Mouse (Mus musculus) ES-E14 (cell line): ENCODE measurements around the gene Tmigd1. TPM values are rescaled to one million over a fixed set of nuclear protein-coding genes. Genes with fewer than 3 reads are reported as not detected.

Experiments
- DNase-seq: peaks from one replicate; pipeline ENCODE4 v3.0.0-alpha.2; 2013; ENCODE audit warnings: low read depth, low spot score
- H3K27ac ChIP-seq: 2 replicates; pipeline ENCODE4 v1.5.1; 2012; ENCODE audit warnings: low read depth, mild to moderate bottlenecking, low read length, moderate library complexity, mixed read lengths; ENCODE audit not compliant: poor library complexity, insufficient read depth, severe bottlenecking
- H3K36me3 ChIP-seq: 2 replicates; pipeline ENCODE4 v1.6.1; 2012; ENCODE audit warnings: mild to moderate bottlenecking, low read length, moderate library complexity, mixed read lengths; ENCODE audit not compliant: control insufficient read depth, poor library complexity, insufficient read depth, severe bottlenecking
- H3K4me1 ChIP-seq, 2 experiments: fragments of 150-350 bp in 1 of 2; sonication (generic) in 1 of 2; 2 replicates each; pipeline ENCODE4 v1.6.1; 2012; ENCODE audit warnings: low read length in 2 of 2, mild to moderate bottlenecking in 1 of 2, mixed read lengths in 1 of 2; ENCODE audit not compliant: control insufficient read depth in 2 of 2, insufficient read depth in 2 of 2, poor library complexity in 1 of 2
- H3K4me3 ChIP-seq, 2 experiments: fragments of 150-350 bp in 1 of 2; sonication (generic) in 1 of 2; 2 replicates each; pipeline ENCODE4 v1.5.1; 2012; ENCODE audit warnings: low read length in 2 of 2, low read depth in 1 of 2, mild to moderate bottlenecking in 1 of 2, mixed read lengths in 1 of 2; ENCODE audit not compliant: insufficient read depth in 1 of 2, poor library complexity in 1 of 2, severe bottlenecking in 1 of 2
- H3K9ac ChIP-seq: 2 replicates; pipeline ENCODE4 v1.6.1; 2012; ENCODE audit warnings: low read depth, mild to moderate bottlenecking, low read length, mixed read lengths; ENCODE audit not compliant: poor library complexity, insufficient read depth, severe bottlenecking
- H3K9me3 ChIP-seq: fragments of 150-350 bp; sonication (generic); 2 replicates; pipeline ENCODE4 v1.6.1; 2012; ENCODE audit warnings: low read depth, mild to moderate bottlenecking, low read length; ENCODE audit not compliant: control insufficient read depth, insufficient read depth
- CHD2 ChIP-seq: IDR thresholded peaks from 2 replicates; pipeline ENCODE4 v1.6.1; 2014; ENCODE audit warnings: mild to moderate bottlenecking, low read depth, low read length, inconsistent platforms
- HCFC1 ChIP-seq: IDR thresholded peaks from 2 replicates; pipeline ENCODE4 v1.6.1; 2012; ENCODE audit warnings: low read length, inconsistent platforms, borderline replicate concordance; ENCODE audit not compliant: insufficient read depth
- MAFK ChIP-seq: IDR thresholded peaks from 2 replicates; pipeline ENCODE4 v1.6.1; 2014; ENCODE audit warnings: mild to moderate bottlenecking, low read depth, low read length, inconsistent platforms; ENCODE audit not compliant: insufficient read depth
- ZC3H11A ChIP-seq: IDR thresholded peaks from 2 replicates; pipeline ENCODE4 v1.6.1; 2012; ENCODE audit warnings: low read depth, mild to moderate bottlenecking, inconsistent platforms, low read length, borderline replicate concordance
- ZNF384 ChIP-seq: IDR thresholded peaks from 2 replicates; pipeline ENCODE4 v1.6.1; 2012; ENCODE audit warnings: low read depth, low read length, inconsistent platforms
- in situ Hi-C, 2 experiments: fragments of 600-800 bp; cut with MboI; formaldehyde crosslinking; loops; one replicate each; pipeline ENCODE4 v1.15.1; 2025; ENCODE audit warnings: low sequenced_read_pairs in 2 of 2, inconsistent platforms in 1 of 2; ENCODE audit not compliant: unreplicated experiment in 2 of 2
- total RNA-seq: library from RNA; depleted of rRNA; stranded (reverse); fragments of 300-350 nt; gene quantifications from 2 replicates; pipeline ENCODE4 v1.2.3, GENCODE M21; 2012

Tmigd1 gene
- total RNA-seq, 1 experiment: not detected

DNA sequence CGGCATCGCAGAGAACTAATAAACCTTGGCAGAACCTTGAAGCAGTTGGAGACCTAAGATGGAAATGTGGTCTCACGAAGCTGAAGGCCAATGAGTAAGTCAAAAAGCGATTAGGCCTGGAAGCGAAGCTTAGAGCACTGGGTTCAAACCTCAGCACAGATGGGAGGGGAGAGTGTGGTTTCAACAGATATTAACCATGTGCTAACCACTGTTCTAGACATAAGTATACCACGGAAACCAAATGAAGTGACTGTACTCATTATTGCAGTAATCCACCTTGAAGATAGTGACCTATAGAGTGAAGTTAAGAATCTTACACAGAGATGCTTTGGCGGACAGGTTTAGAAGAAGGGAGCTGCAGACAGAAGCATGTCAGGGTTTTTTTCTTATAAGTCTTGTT is 10.8 kb upstream of the Tmigd1 start:
- TF ChIP-seq HCFC1: no peak
- TF ChIP-seq ZNF384: no peak
- TF ChIP-seq MAFK: no peak
- TF ChIP-seq ZC3H11A: no peak
- TF ChIP-seq CHD2: no peak
- in situ Hi-C loops: no loop called here

DNA sequence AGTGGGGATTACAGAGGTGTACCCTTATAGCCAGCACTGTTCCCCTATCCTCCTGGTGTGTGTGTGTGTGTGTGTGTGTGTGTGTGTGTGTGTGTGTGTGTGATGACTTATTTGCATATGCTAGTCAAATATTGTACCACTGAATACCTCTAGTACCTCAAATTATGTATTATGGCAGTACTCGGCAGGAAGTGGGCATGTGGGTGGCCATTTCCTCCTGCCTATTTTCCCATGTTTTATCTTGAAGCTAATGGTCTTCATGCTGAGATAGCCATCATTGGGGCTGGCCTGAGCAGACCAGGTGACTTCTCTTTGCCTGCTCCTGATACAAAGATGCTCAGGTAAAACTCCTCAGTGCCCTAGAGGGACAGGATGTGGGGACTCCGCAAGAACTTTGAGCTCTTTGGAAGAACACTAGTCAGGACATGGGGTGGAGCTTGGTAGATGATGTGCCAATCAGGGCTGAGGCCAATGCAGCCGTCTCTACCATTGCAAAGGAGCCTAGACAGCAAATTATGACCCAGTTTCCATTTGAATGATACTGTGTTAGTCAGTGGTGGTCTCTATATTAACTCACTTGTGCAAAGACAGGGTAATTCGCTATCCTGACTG is 10.1 kb upstream of the Tmigd1 start:
- no peaks in the 10 kb centered on the region for H3K4me1 ChIP-seq
- H3K27ac ChIP-seq: no peak overlapping the region
- no peak overlapping the region for H3K9ac ChIP-seq
- TF ChIP-seq HCFC1 (no peak), ZNF384 (no peak), ZC3H11A (no peak), CHD2 (no peak), MAFK (no peak)
- no peaks in the 10 kb centered on the region for H3K9me3 ChIP-seq
- H3K4me3 ChIP-seq: no peak overlapping the region
- no peak for DNase-seq
- in situ Hi-C loops: no loop called here
- no peaks in the 10 kb centered on the region for H3K36me3 ChIP-seq

More for the DNA sequence above, 10.8 kb upstream of the Tmigd1 start:
- no peak for DNase-seq
- Histone ChIP-seq H3K4me1 (no peaks in the 10 kb centered on the region), H3K9me3 (no peaks in the 10 kb centered on the region), H3K9ac (no peak overlapping the region), H3K4me3 (no peak overlapping the region), H3K27ac (no peak overlapping the region), H3K36me3 (no peaks in the 10 kb centered on the region)

DNA sequence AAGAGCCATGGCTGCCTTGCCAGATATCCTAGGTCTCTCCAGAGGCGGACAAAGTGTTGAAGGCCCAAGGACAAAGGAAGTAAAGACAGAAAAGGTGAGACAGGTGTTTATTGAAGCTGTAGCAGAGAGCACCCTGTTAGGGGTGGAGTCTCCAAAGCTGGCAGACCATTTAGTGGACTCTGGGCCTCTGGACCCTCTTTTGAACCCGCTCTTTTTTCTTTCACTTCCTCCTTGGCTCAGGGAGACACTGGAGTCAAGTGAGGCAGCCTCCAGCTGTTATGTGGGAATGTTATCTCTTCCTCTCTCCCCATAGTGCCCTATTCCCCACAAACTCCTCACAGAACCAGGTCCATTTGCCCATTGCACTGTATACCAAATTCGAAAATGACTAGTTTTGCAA is 9.0 kb upstream of the Tmigd1 start:
- H3K27ac ChIP-seq: no peak overlapping the region
- H3K9ac ChIP-seq: no peak overlapping the region
- no peaks in the 10 kb centered on the region for H3K36me3 ChIP-seq
- no peak for DNase-seq
- in situ Hi-C loops: no loop called here
- no peaks in the 10 kb centered on the region for H3K9me3 ChIP-seq
- H3K4me1 ChIP-seq: no peaks in the 10 kb centered on the region
- no peak for TF ChIP-seq MAFK
- TF ChIP-seq ZC3H11A: no peak
- no peak for TF ChIP-seq HCFC1
- no peak for TF ChIP-seq ZNF384
- no peak for TF ChIP-seq CHD2
- no peak overlapping the region for H3K4me3 ChIP-seq

DNA sequence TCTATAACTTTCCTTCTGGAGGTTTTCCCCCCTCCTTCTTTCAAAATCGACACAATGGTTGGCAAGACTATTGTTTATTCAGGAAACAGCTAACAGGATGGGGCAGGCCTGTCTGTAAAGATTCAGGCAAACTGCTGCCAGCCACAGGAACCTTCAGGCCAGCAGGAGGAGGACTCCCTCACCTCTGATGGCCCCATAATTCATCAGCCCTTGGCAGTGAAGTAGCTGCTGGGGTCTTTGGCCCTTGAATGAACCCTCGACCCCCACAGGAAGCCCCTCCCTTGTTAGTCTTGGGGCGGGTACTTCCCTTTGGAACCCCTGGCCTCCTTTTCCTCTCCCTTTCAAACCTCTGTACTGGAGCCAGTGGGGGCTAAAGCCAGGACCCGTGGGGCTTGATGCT is 8.4 kb upstream of the Tmigd1 start:
- in situ Hi-C loops: no loop called here
- no peak for DNase-seq
- no peak overlapping the region for H3K27ac ChIP-seq
- no peak overlapping the region for H3K9ac ChIP-seq
- H3K4me1 ChIP-seq: no peaks in the 10 kb centered on the region
- H3K4me3 ChIP-seq: no peak overlapping the region
- TF ChIP-seq ZNF384: no peak
- TF ChIP-seq CHD2: no peak
- H3K9me3 ChIP-seq: no peaks in the 10 kb centered on the region
- H3K36me3 ChIP-seq: no peaks in the 10 kb centered on the region

DNA sequence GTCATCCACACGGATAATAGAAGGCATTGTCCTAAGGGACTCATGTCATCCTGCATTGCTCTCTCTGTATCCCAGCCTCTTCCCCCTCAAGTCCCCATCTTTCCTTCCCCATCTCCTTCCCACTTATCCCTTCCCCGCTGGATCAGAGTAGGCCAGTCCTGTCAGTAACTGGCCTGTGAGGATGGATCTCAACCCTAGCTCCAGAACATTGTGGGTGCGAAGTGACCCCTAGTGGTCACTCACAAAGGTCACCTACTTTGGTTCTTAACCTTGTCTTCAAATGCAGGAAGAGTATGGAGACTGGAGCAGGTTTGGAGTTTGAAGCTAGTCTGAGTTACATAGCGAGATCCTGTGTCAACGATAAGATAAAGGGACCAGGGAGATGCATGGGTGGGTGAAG is 7.7 kb upstream of the Tmigd1 start:
- no peak overlapping the region for H3K9ac ChIP-seq
- H3K9me3 ChIP-seq: no peaks in the 10 kb centered on the region
- DNase-seq: peak; percentile 20
- H3K27ac ChIP-seq: no peak overlapping the region
- H3K4me1 ChIP-seq: no peaks in the 10 kb centered on the region
- H3K4me3 ChIP-seq: no peak overlapping the region
- H3K36me3 ChIP-seq: no peaks in the 10 kb centered on the region
- in situ Hi-C loops: no loop called here
- TF ChIP-seq CHD2 (no peak), ZNF384 (no peak), HCFC1 (no peak), MAFK (no peak), ZC3H11A (0 out of 2 replicates have a peak, but pooled peaks have one; percentile 21)
